Mouse (Mus musculus): ENCODE measurements around the gene Acss2. TPM values are rescaled to one million over a fixed set of nuclear protein-coding genes. Genes with fewer than 3 reads are reported as not detected.
"Not testable (repeated sequence)": the region's sequence is repeated elsewhere in the genome, so short reads cannot be mapped to it uniquely, and the experiment has no call there.

Acss2 gene
- polyA plus RNA-seq, 1 experiment: 1.0 TPM

- Histone ChIP-seq H3K4me1 (ENCODE audit: control insufficient read depth) (peaks cover 87% of the 10 kb centered on the region), H3K9me3 (ENCODE audit: control insufficient read depth, low read length) (no peaks in the 10 kb centered on the region), H3K27me3 (ENCODE audit: control insufficient read depth) (no peaks in the 10 kb centered on the region), H3K4me3 (replicated peaks) (peak within 1 kb of the TSS; percentile 95), H3K36me3 (ENCODE audit: control insufficient read depth) (peaks cover 32% of the 10 kb centered on the region)
- TF ChIP-seq GATA1 (IDR thresholded peaks at IDR 0.05; ENCODE audit: low read length): no peak
- no peak for TF ChIP-seq TAL1 (IDR thresholded peaks at IDR 0.05; ENCODE audit: low read length)
Observed at GRCm38 (mm10) chr2:155592137-155592853, 74.5 kb downstream of the Acss2 start, which contains the start of gene Gss. Gss (minus strand) TSS chr2:155592810.

GRCm38 (mm10) chr2:155592854-155593283 lies 75.1 kb downstream of the Acss2 start:
- H3K9me3 ChIP-seq (ENCODE audit: control insufficient read depth, low read length): no peaks in the 10 kb centered on the region
- TF ChIP-seq TAL1 (IDR thresholded peaks at IDR 0.05; ENCODE audit: low read length): no peak
- no peak for TF ChIP-seq GATA1 (IDR thresholded peaks at IDR 0.05; ENCODE audit: low read length)
- H3K36me3 ChIP-seq (ENCODE audit: control insufficient read depth): peaks cover 26% of the 10 kb centered on the region
- H3K4me3 ChIP-seq (replicated peaks): peak overlapping the region; percentile 95
- H3K27me3 ChIP-seq (ENCODE audit: control insufficient read depth): no peaks in the 10 kb centered on the region
- peaks cover 86% of the 10 kb centered on the region for H3K4me1 ChIP-seq (ENCODE audit: control insufficient read depth)

GRCm38 (mm10) chr2:155595516-155595915 lies 77.8 kb downstream of the Acss2 start:
- TF ChIP-seq TAL1 (IDR thresholded peaks at IDR 0.05; ENCODE audit: low read length) (no peak), GATA1 (IDR thresholded peaks at IDR 0.05; ENCODE audit: low read length) (no peak)
- Histone ChIP-seq H3K4me3 (replicated peaks) (no peak overlapping the region), H3K27me3 (ENCODE audit: control insufficient read depth) (no peaks in the 10 kb centered on the region), H3K4me1 (ENCODE audit: control insufficient read depth) (peaks cover 79% of the 10 kb centered on the region), H3K36me3 (ENCODE audit: control insufficient read depth) (peaks cover 6% of the 10 kb centered on the region), H3K9me3 (ENCODE audit: control insufficient read depth, low read length) (no peaks in the 10 kb centered on the region)

GRCm38 (mm10) chr2:155603707-155604106 lies 86.0 kb downstream of the Acss2 start:
- H3K4me3 ChIP-seq (replicated peaks): no peak overlapping the region
- H3K9me3 ChIP-seq (ENCODE audit: control insufficient read depth, low read length): no peaks in the 10 kb centered on the region
- peaks cover 82% of the 10 kb centered on the region for H3K4me1 ChIP-seq (ENCODE audit: control insufficient read depth)
- peaks cover 16% of the 10 kb centered on the region for H3K36me3 ChIP-seq (ENCODE audit: control insufficient read depth)
- TF ChIP-seq TAL1 (IDR thresholded peaks at IDR 0.05; ENCODE audit: low read length) (no peak), GATA1 (IDR thresholded peaks at IDR 0.05; ENCODE audit: low read length) (no peak)
- H3K27me3 ChIP-seq (ENCODE audit: control insufficient read depth): no peaks in the 10 kb centered on the region

GRCm38 (mm10) chr2:155604560-155605235 lies 87.0 kb downstream of the Acss2 start:
- no peaks in the 10 kb centered on the region for H3K27me3 ChIP-seq (ENCODE audit: control insufficient read depth)
- no peak for TF ChIP-seq TAL1 (IDR thresholded peaks at IDR 0.05; ENCODE audit: low read length)
- peak; percentile 55 for TF ChIP-seq GATA1 (IDR thresholded peaks at IDR 0.05; ENCODE audit: low read length)
- peaks cover 84% of the 10 kb centered on the region for H3K4me1 ChIP-seq (ENCODE audit: control insufficient read depth)
- no peaks in the 10 kb centered on the region for H3K9me3 ChIP-seq (ENCODE audit: control insufficient read depth, low read length)
- peak overlapping the region; percentile 61 for H3K4me3 ChIP-seq (replicated peaks)
- peaks cover 16% of the 10 kb centered on the region for H3K36me3 ChIP-seq (ENCODE audit: control insufficient read depth)

- not testable (repeated sequence) for H3K9me3 ChIP-seq (ENCODE audit: control insufficient read depth, low read length); H3K27me3 ChIP-seq (ENCODE audit: control insufficient read depth)
- H3K36me3 ChIP-seq (ENCODE audit: control insufficient read depth): peaks cover 16% of the 10 kb centered on the region
- peaks cover 86% of the 10 kb centered on the region for H3K4me1 ChIP-seq (ENCODE audit: control insufficient read depth)
- peak overlapping the region; percentile 61 for H3K4me3 ChIP-seq (replicated peaks)
Observed at GRCm38 (mm10) chr2:155605236-155605589, 87.5 kb downstream of the Acss2 start.

GRCm38 (mm10) chr2:155606360-155606759 lies 88.6 kb downstream of the Acss2 start:
- no peaks in the 10 kb centered on the region for H3K9me3 ChIP-seq (ENCODE audit: control insufficient read depth, low read length)
- H3K4me3 ChIP-seq (replicated peaks): no peak overlapping the region
- no peaks in the 10 kb centered on the region for H3K27me3 ChIP-seq (ENCODE audit: control insufficient read depth)
- H3K4me1 ChIP-seq (ENCODE audit: control insufficient read depth): peaks cover 91% of the 10 kb centered on the region
- H3K36me3 ChIP-seq (ENCODE audit: control insufficient read depth): peaks cover 22% of the 10 kb centered on the region
- TF ChIP-seq TAL1 (IDR thresholded peaks at IDR 0.05; ENCODE audit: low read length) (no peak), GATA1 (IDR thresholded peaks at IDR 0.05; ENCODE audit: low read length) (no peak)

GRCm38 (mm10) chr2:155610978-155611377 lies 93.2 kb downstream of the Acss2 start, which contains the start of gene Myh7b:
Myh7b (plus strand) TSS chr2:155611212.
- peaks cover 94% of the 10 kb centered on the region for H3K4me1 ChIP-seq (ENCODE audit: control insufficient read depth)
- TF ChIP-seq GATA1 (IDR thresholded peaks at IDR 0.05; ENCODE audit: low read length) (no peak), TAL1 (IDR thresholded peaks at IDR 0.05; ENCODE audit: low read length) (no peak)

GRCm38 (mm10) chr2:155611834-155612550 lies 94.2 kb downstream of the Acss2 start:
- Histone ChIP-seq H3K9me3 (ENCODE audit: control insufficient read depth, low read length) (no peaks in the 10 kb centered on the region), H3K4me3 (replicated peaks) (peak overlapping the region; percentile 78), H3K4me1 (ENCODE audit: control insufficient read depth) (peaks cover 93% of the 10 kb centered on the region), H3K27me3 (ENCODE audit: control insufficient read depth) (no peaks in the 10 kb centered on the region), H3K36me3 (ENCODE audit: control insufficient read depth) (peaks cover 19% of the 10 kb centered on the region)
- TF ChIP-seq GATA1 (IDR thresholded peaks at IDR 0.05; ENCODE audit: low read length) (no peak), TAL1 (IDR thresholded peaks at IDR 0.05; ENCODE audit: low read length) (no peak)

More at GRCm38 (mm10) chr2:155610978-155611377, 93.2 kb downstream of the Acss2 start, which contains the start of gene Myh7b:
- Histone ChIP-seq H3K4me3 (replicated peaks) (peak within 1 kb of the TSS; percentile 78), H3K27me3 (ENCODE audit: control insufficient read depth) (no peaks in the 10 kb centered on the region), H3K9me3 (ENCODE audit: control insufficient read depth, low read length) (no peaks in the 10 kb centered on the region), H3K36me3 (ENCODE audit: control insufficient read depth) (peaks cover 27% of the 10 kb centered on the region)

Data from erythroblast, embryonic 14.5 days (primary cell).